Mouse (Mus musculus): ENCODE results near the gene Pigc. TPM values are rescaled to one million over a fixed set of nuclear protein-coding genes. Genes with fewer than 3 reads are reported as not detected.

The Pigc gene
- total RNA-seq, 2 experiments from 2014 or later, result 16.8 to 17.7 TPM

GRCm38 (mm10) chr1:161972233-161972632 is 3.2 kb downstream of the Pigc start:
- no peak for DNase-seq (ENCODE audit: low spot score in 2 of 2)

- peak; percentile 51 to 62 for DNase-seq (ENCODE audit: low spot score in 2 of 2)
Observed at GRCm38 (mm10) chr1:161976255-161977182, 7.5 kb downstream of the Pigc start.

- no peak for DNase-seq (ENCODE audit: low spot score in 2 of 2)
Observed at GRCm38 (mm10) chr1:161977331-161977730, 8.3 kb downstream of the Pigc start.

GRCm38 (mm10) chr1:161978173-161978700 is 9.3 kb downstream of the Pigc start:
- no peak for DNase-seq (ENCODE audit: low spot score in 2 of 2)

- DNase-seq (ENCODE audit: low spot score in 2 of 2), result no peak
Observed at GRCm38 (mm10) chr1:161979536-161979935, 10.6 kb downstream of the Pigc start, which contains the start of gene 4930558K02Rik. 4930558K02Rik (minus strand) TSS chr1:161979636.

GRCm38 (mm10) chr1:161980046-161980445 is 11.1 kb downstream of the Pigc start:
- no peak for DNase-seq (ENCODE audit: low spot score in 2 of 2)

- no peak for DNase-seq (ENCODE audit: low spot score in 2 of 2)
Observed at GRCm38 (mm10) chr1:161980626-161981298, 11.8 kb downstream of the Pigc start.

- DNase-seq (ENCODE audit: low spot score in 2 of 2), result no peak
Observed at GRCm38 (mm10) chr1:161983451-161983850, 14.5 kb downstream of the Pigc start.

- DNase-seq (ENCODE audit: low spot score in 2 of 2), result no peak
Observed at GRCm38 (mm10) chr1:161983979-161984566, 15.1 kb downstream of the Pigc start.

GRCm38 (mm10) chr1:161990684-161991578 is 21.9 kb downstream of the Pigc start:
- no peak for DNase-seq (ENCODE audit: low spot score in 2 of 2)

- no peak for DNase-seq (ENCODE audit: low spot score in 2 of 2)
Observed at GRCm38 (mm10) chr1:161991846-161992245, 22.9 kb downstream of the Pigc start.

GRCm38 (mm10) chr1:161992389-161992788 is 23.4 kb downstream of the Pigc start:
- no peak for DNase-seq (ENCODE audit: low spot score in 2 of 2)

GRCm38 (mm10) chr1:161998781-161999180 is 29.8 kb downstream of the Pigc start:
- DNase-seq (ENCODE audit: low spot score in 2 of 2), result no peak

- no peak for DNase-seq (ENCODE audit: low spot score in 2 of 2)
Observed at GRCm38 (mm10) chr1:161999338-161999737, 30.4 kb downstream of the Pigc start.

- DNase-seq (ENCODE audit: low spot score in 2 of 2), result peak in 1 of 2 experiments; percentile 21
Observed at GRCm38 (mm10) chr1:161999882-162000371, 30.9 kb downstream of the Pigc start.

- no peak for DNase-seq (ENCODE audit: low spot score in 2 of 2)
Observed at GRCm38 (mm10) chr1:162001328-162001727, 32.3 kb downstream of the Pigc start.

- DNase-seq (ENCODE audit: low spot score in 2 of 2), result no peak
Observed at GRCm38 (mm10) chr1:162003729-162004517, 34.9 kb downstream of the Pigc start.

- no peak for DNase-seq (ENCODE audit: low spot score in 2 of 2)
Observed at GRCm38 (mm10) chr1:162004518-162004780, 35.5 kb downstream of the Pigc start.

Measured in adrenal gland, adult 18-20 months (tissue).